Mouse (Mus musculus): ENCODE results near the gene Gfpt1. TPM values are rescaled to one million over a fixed set of nuclear protein-coding genes. Genes with fewer than 3 reads are reported as not detected.

Gene Gfpt1
- polyA plus RNA-seq, 1 experiment from 2014 or later: 18.0 TPM

GRCm38 (mm10) chr6:87034395-87034794 is 8.3 kb upstream of the Gfpt1 start:
- Histone ChIP-seq H3K4me3 (ENCODE audit: low read depth, low read length) (no peak overlapping the region), H3K27me3 (ENCODE audit: control insufficient read depth, insufficient read depth, low read length) (no peaks in the 10 kb centered on the region), H3K27ac (ENCODE audit: low read depth, low read length) (no peak overlapping the region), H3K36me3 (ENCODE audit: control insufficient read depth, insufficient read depth, low read length) (no peaks in the 10 kb centered on the region), H3K4me1 (ENCODE audit: control insufficient read depth, insufficient read depth, low read length) (no peaks in the 10 kb centered on the region), H3K9ac (ENCODE audit: low read length) (no peak overlapping the region), H3K4me2 (ENCODE audit: low read depth) (no peak overlapping the region), H3K9me3 (ENCODE audit: control insufficient read depth, low read length) (no peaks in the 10 kb centered on the region)
- ATAC-seq (ENCODE audit: insufficient read depth, low FRiP score, low TSS enrichment) (no peak), DNase-seq (ENCODE audit: low spot score) (no peak)
- 90% methylated on average over 3 of the region's 3 CpGs for WGBS

DNA sequence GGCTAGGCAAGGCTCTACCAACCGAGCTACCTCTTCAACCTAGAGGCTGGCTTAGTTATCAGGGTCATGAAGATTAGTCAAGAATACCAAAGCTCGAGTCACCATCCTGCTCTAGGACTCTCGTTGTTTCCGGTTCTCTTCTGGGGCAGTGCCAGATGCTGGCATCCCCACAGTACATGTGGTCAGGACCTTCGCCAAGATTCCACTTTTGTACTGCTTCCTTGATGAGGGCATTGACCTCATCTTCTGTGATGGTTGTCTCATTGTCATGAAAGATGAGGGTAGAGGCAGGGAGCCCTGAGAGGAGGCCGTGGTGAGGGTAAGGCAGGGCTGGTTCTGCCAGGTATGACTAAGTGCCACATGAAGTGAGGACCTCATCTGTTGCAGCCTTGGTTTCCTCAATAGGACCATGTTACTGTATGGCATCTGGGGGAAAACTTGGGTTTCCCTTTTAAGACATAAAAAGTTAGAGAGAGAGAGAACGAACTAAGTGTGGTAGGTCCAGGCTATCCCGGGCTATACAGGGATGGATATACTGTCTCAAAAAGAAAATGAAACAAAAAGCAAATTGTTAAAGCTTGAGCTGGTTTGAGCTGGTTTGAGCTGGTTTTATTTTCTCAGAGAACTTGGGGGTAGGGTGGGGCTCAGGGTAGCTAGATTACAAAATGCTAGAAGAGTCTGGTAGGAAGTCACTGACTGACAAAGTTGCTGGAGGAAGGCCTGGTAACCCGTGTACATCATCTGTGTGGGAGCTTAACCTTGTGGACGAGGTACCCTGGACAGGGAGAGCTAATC is 4.6 kb upstream of the Gfpt1 start:
- DNase-seq (ENCODE audit: low spot score) (no peak), ATAC-seq (ENCODE audit: insufficient read depth, low FRiP score, low TSS enrichment) (no peak)
- Histone ChIP-seq H3K4me2 (ENCODE audit: low read depth) (no peak overlapping the region), H3K9ac (ENCODE audit: low read length) (no peak overlapping the region), H3K36me3 (ENCODE audit: control insufficient read depth, insufficient read depth, low read length) (no peaks in the 10 kb centered on the region), H3K4me1 (ENCODE audit: control insufficient read depth, insufficient read depth, low read length) (no peaks in the 10 kb centered on the region), H3K27me3 (ENCODE audit: control insufficient read depth, insufficient read depth, low read length) (no peaks in the 10 kb centered on the region), H3K9me3 (ENCODE audit: control insufficient read depth, low read length) (no peaks in the 10 kb centered on the region), H3K27ac (ENCODE audit: low read depth, low read length) (no peak overlapping the region), H3K4me3 (ENCODE audit: low read depth, low read length) (no peak overlapping the region)
- WGBS: 89% methylated on average over 10 of the region's 10 CpGs

GRCm38 (mm10) chr6:87039161-87039560 is 3.5 kb upstream of the Gfpt1 start:
- Histone ChIP-seq H3K4me2 (ENCODE audit: low read depth) (no peak overlapping the region), H3K9ac (ENCODE audit: low read length) (no peak overlapping the region), H3K4me1 (ENCODE audit: control insufficient read depth, insufficient read depth, low read length) (peaks cover under 1% of the 10 kb centered on the region; the same call in 1 of the 2 replicates), H3K27ac (ENCODE audit: low read depth, low read length) (no peak overlapping the region), H3K27me3 (ENCODE audit: control insufficient read depth, insufficient read depth, low read length) (no peaks in the 10 kb centered on the region), H3K36me3 (ENCODE audit: control insufficient read depth, insufficient read depth, low read length) (no peaks in the 10 kb centered on the region), H3K9me3 (ENCODE audit: control insufficient read depth, low read length) (no peaks in the 10 kb centered on the region), H3K4me3 (ENCODE audit: low read depth, low read length) (no peak overlapping the region)
- DNase-seq (ENCODE audit: low spot score) (no peak), ATAC-seq (ENCODE audit: insufficient read depth, low FRiP score, low TSS enrichment) (no peak)
- WGBS: 88% methylated on average over 8 of the region's 8 CpGs

- Histone ChIP-seq H3K27ac (ENCODE audit: low read depth, low read length) (no peak overlapping the region), H3K27me3 (ENCODE audit: control insufficient read depth, insufficient read depth, low read length) (no peaks in the 10 kb centered on the region)
- 83% methylated on average over 4 of the region's 4 CpGs for WGBS
Measured at GRCm38 (mm10) chr6:87040971-87041370, 1.7 kb upstream of the Gfpt1 start.

GRCm38 (mm10) chr6:87041431-87041830 is 1.2 kb upstream of the Gfpt1 start:
- no peak overlapping the region for H3K27ac ChIP-seq (ENCODE audit: low read depth, low read length)
- H3K36me3 ChIP-seq (ENCODE audit: control insufficient read depth, insufficient read depth, low read length): no peaks in the 10 kb centered on the region
- DNase-seq (ENCODE audit: low spot score) (no peak), ATAC-seq (ENCODE audit: insufficient read depth, low FRiP score, low TSS enrichment) (no peak)
- peaks cover 3% of the 10 kb centered on the region; the same call in 1 of the 2 replicates for H3K4me1 ChIP-seq (ENCODE audit: control insufficient read depth, insufficient read depth, low read length)
- no peaks in the 10 kb centered on the region for H3K27me3 ChIP-seq (ENCODE audit: control insufficient read depth, insufficient read depth, low read length)
- no peak overlapping the region for H3K9ac ChIP-seq (ENCODE audit: low read length)
- peak overlapping the region; percentile 74; the same call in 1 of the 2 replicates for H3K4me2 ChIP-seq (ENCODE audit: low read depth)
- 92% methylated on average over 7 of the region's 7 CpGs for WGBS
- H3K4me3 ChIP-seq (ENCODE audit: low read depth, low read length): no peak overlapping the region
- H3K9me3 ChIP-seq (ENCODE audit: control insufficient read depth, low read length): no peaks in the 10 kb centered on the region

More at GRCm38 (mm10) chr6:87040971-87041370, 1.7 kb upstream of the Gfpt1 start:
- no peaks in the 10 kb centered on the region for H3K9me3 ChIP-seq (ENCODE audit: control insufficient read depth, low read length)
- H3K4me1 ChIP-seq (ENCODE audit: control insufficient read depth, insufficient read depth, low read length): peaks cover 3% of the 10 kb centered on the region; the same call in 1 of the 2 replicates
- DNase-seq (ENCODE audit: low spot score) (no peak), ATAC-seq (ENCODE audit: insufficient read depth, low FRiP score, low TSS enrichment) (no peak)
- no peak overlapping the region for H3K9ac ChIP-seq (ENCODE audit: low read length)
- no peaks in the 10 kb centered on the region for H3K36me3 ChIP-seq (ENCODE audit: control insufficient read depth, insufficient read depth, low read length)
- H3K4me3 ChIP-seq (ENCODE audit: low read depth, low read length): no peak overlapping the region
- no peak overlapping the region for H3K4me2 ChIP-seq (ENCODE audit: low read depth)

- Histone ChIP-seq H3K27me3 (ENCODE audit: control insufficient read depth, insufficient read depth, low read length) (no peaks in the 10 kb centered on the region), H3K9me3 (ENCODE audit: control insufficient read depth, low read length) (no peaks in the 10 kb centered on the region), H3K27ac (ENCODE audit: low read depth, low read length) (peak overlapping the region; percentile 96), H3K4me3 (ENCODE audit: low read depth, low read length) (peak overlapping the region; percentile 73), H3K36me3 (ENCODE audit: control insufficient read depth, insufficient read depth, low read length) (no peaks in the 10 kb centered on the region), H3K9ac (ENCODE audit: low read length) (peak overlapping the region; percentile 84), H3K4me1 (ENCODE audit: control insufficient read depth, insufficient read depth, low read length) (peaks cover 3% of the 10 kb centered on the region; the same call in 1 of the 2 replicates), H3K4me2 (ENCODE audit: low read depth) (peak overlapping the region; percentile 74)
- no peak for DNase-seq (ENCODE audit: low spot score)
- no peak for ATAC-seq (ENCODE audit: insufficient read depth, low FRiP score, low TSS enrichment)
- 1% methylated on average over 11 of the region's 11 CpGs for WGBS
Measured at GRCm38 (mm10) chr6:87042004-87042336, 676 bp upstream of the Gfpt1 start.

DNA sequence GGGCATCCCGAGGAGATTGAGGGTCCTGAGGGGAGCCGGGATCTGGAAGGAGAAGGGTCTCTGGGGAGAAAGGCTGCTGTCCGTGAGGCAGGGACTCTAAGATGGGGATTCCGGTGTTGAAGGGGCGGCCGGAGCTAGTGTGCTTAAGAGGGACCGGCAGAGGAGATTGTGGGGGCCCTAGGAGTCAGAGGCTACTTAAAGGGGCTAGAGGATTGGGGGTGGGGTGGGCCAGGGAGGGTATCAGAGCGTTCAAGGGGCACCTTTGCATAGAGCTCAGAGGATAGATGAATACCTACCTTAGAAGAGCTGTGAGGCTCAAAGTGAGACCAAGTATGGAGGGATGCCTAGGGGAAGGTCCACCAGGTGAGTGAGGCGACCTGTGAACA is 478 bp downstream of the Gfpt1 start:
- no peaks in the 10 kb centered on the region for H3K9me3 ChIP-seq (ENCODE audit: control insufficient read depth, low read length)
- H3K4me3 ChIP-seq (ENCODE audit: low read depth, low read length): peak overlapping the region; percentile 73
- H3K27me3 ChIP-seq (ENCODE audit: control insufficient read depth, insufficient read depth, low read length): no peaks in the 10 kb centered on the region
- DNase-seq (ENCODE audit: low spot score): no peak
- 3% methylated on average over 9 of the region's 9 CpGs for WGBS
- peak overlapping the region; percentile 84 for H3K9ac ChIP-seq (ENCODE audit: low read length)
- peak; percentile 56 for ATAC-seq (ENCODE audit: insufficient read depth, low FRiP score, low TSS enrichment)
- H3K27ac ChIP-seq (ENCODE audit: low read depth, low read length): peak overlapping the region; percentile 49; the same call in 1 of the 2 replicates
- H3K36me3 ChIP-seq (ENCODE audit: control insufficient read depth, insufficient read depth, low read length): no peaks in the 10 kb centered on the region
- peak overlapping the region; percentile 74 for H3K4me2 ChIP-seq (ENCODE audit: low read depth)
- peaks cover 3% of the 10 kb centered on the region; the same call in 1 of the 2 replicates for H3K4me1 ChIP-seq (ENCODE audit: control insufficient read depth, insufficient read depth, low read length)

GRCm38 (mm10) chr6:87044895-87045294 is 2.2 kb downstream of the Gfpt1 start:
- peaks cover 3% of the 10 kb centered on the region; the same call in 1 of the 2 replicates for H3K4me1 ChIP-seq (ENCODE audit: control insufficient read depth, insufficient read depth, low read length)
- H3K27me3 ChIP-seq (ENCODE audit: control insufficient read depth, insufficient read depth, low read length): no peaks in the 10 kb centered on the region
- H3K4me3 ChIP-seq (ENCODE audit: low read depth, low read length): no peak overlapping the region
- H3K27ac ChIP-seq (ENCODE audit: low read depth, low read length): no peak overlapping the region
- 96% methylated on average over 2 of the region's 2 CpGs for WGBS
- DNase-seq (ENCODE audit: low spot score) (no peak), ATAC-seq (ENCODE audit: insufficient read depth, low FRiP score, low TSS enrichment) (no peak)
- no peaks in the 10 kb centered on the region for H3K36me3 ChIP-seq (ENCODE audit: control insufficient read depth, insufficient read depth, low read length)
- H3K9me3 ChIP-seq (ENCODE audit: control insufficient read depth, low read length): no peaks in the 10 kb centered on the region
- H3K4me2 ChIP-seq (ENCODE audit: low read depth): no peak overlapping the region
- H3K9ac ChIP-seq (ENCODE audit: low read length): no peak overlapping the region

DNA sequence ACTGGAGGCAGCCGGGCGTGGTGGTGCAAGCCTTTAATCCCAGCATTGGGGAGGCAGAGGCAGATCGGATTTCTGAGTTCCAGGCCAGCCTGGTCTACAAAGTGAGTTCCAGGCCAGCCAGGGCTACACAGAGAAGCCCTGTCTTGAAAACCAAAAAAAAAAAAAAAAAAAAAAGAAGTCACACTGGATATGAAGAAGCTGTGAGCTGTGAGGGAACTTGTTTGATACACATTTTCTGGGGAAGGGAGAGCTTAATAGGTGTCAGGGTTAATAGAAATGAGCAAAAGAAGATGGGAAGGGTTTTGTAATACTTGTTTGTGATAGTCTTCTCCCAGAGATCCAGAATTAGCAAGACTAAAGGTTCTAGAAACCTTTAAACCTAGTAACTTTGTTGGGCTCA is 2.9 kb downstream of the Gfpt1 start:
- H3K27ac ChIP-seq (ENCODE audit: low read depth, low read length): no peak overlapping the region
- no peaks in the 10 kb centered on the region for H3K27me3 ChIP-seq (ENCODE audit: control insufficient read depth, insufficient read depth, low read length)
- WGBS: 87% methylated on average over 3 of the region's 3 CpGs
- no peaks in the 10 kb centered on the region for H3K9me3 ChIP-seq (ENCODE audit: control insufficient read depth, low read length)
- no peak overlapping the region for H3K4me3 ChIP-seq (ENCODE audit: low read depth, low read length)
- H3K4me2 ChIP-seq (ENCODE audit: low read depth): no peak overlapping the region
- ATAC-seq (ENCODE audit: insufficient read depth, low FRiP score, low TSS enrichment): no peak
- H3K36me3 ChIP-seq (ENCODE audit: control insufficient read depth, insufficient read depth, low read length): no peaks in the 10 kb centered on the region
- DNase-seq (ENCODE audit: low spot score): no peak
- H3K4me1 ChIP-seq (ENCODE audit: control insufficient read depth, insufficient read depth, low read length): peaks cover 3% of the 10 kb centered on the region; the same call in 1 of the 2 replicates
- H3K9ac ChIP-seq (ENCODE audit: low read length): no peak overlapping the region

Measured in neural tube, embryonic 11.5 days (tissue).